Mouse (Mus musculus): ENCODE data around the gene Reep6.

DNA sequence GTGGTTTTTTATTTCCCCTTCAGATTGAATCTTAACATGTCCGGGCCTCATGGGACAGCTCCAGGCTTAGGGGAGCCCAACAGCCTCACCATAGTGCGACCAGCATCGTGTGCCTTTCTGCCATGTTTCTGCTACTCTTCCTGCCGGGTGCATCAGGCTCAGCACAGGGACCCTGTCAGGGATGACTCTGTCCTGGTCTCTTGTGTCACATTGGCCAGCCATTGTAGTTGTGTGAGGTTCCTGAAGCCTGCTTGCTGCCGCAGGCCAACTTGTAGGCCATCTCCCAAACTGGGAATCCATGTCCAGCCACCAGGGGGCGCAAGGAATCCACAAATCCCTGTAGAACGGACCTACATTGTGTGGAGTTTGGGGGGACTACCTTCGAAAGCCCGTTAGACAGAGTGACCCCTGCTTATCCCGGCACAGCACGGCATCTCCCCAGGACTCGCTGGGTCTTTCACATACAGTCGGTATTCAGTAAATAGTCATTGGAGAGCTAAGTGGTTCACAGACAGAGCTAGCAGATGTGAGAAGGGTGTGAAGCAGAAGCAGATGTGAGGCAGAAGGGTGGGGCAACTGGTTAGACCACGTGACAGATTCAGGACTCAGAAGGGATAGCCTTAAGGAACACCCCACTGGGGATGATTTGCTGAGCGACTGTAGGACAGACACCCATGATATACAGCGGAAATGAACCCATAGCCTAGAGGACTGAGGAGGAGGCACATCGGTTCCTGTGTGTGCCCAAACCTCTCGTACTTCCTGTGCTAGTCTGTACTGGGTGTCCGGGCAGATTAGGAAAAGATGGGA, 10.4 kb downstream of the Reep6 start:
- no peak for TF ChIP-seq ZNF384 (IDR thresholded peaks at IDR 0.05; ENCODE audit: low read depth, low read length)
- TF ChIP-seq ZC3H11A (IDR thresholded peaks at IDR 0.05; ENCODE audit: borderline replicate concordance, low read depth, low read length), result no peak
- TF ChIP-seq HCFC1 (IDR thresholded peaks at IDR 0.05; ENCODE audit: borderline replicate concordance, insufficient read depth, low read length), result no peak
